Mouse (Mus musculus): ENCODE results near the gene Samm50. TPM values are rescaled to one million over a fixed set of nuclear protein-coding genes. Genes with fewer than 3 reads are reported as not detected.

The Samm50 gene
- polyA plus RNA-seq, 1 experiment = 13.1 TPM

DNA sequence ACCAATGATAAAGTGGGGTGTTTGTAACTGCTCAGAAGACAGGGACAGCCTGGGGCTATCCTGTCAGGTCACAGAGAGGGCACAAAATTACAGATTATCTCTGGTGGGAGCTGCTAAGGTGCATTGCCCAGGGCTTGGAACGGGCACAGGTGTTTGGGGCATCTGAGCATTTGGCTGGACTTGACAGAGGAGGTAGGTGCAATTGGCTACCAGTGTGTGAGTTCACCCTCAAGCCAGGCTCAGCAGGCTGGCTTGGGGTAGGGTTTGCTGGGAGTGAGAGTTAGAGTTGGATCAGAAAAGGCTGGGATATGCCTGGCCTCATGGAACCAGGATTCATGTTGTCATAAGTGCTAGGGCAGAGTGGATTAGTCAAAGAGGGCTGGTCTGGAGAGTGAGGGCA is 22.5 kb upstream of the Samm50 start:
- Histone ChIP-seq H3K4me3 (ENCODE audit: low read depth, low read length) (no peak overlapping the region), H3K36me3 (ENCODE audit: control insufficient read depth, insufficient read depth, low read length) (no peaks in the 10 kb centered on the region), H3K4me1 (ENCODE audit: control insufficient read depth, insufficient read depth, insufficient read length, low read length) (peaks cover 7% of the 10 kb centered on the region), H3K27ac (ENCODE audit: insufficient read depth, low read depth, low read length) (no peak overlapping the region), H3K27me3 (ENCODE audit: control insufficient read depth, insufficient read depth, low read length) (0 out of 2 replicates have a peak, but pooled peaks cover 5% of the 10 kb centered on the region)
- TF ChIP-seq CTCF (IDR thresholded peaks at IDR 0.05; ENCODE audit: extremely low read depth, insufficient read length, insufficient replicate concordance, low read depth, low read length) = no peak
- no peak for TF ChIP-seq POLR2A (IDR thresholded peaks at IDR 0.05; ENCODE audit: low read depth, low read length)
- 74% methylated on average over 1 of the region's 1 CpGs for WGBS

DNA sequence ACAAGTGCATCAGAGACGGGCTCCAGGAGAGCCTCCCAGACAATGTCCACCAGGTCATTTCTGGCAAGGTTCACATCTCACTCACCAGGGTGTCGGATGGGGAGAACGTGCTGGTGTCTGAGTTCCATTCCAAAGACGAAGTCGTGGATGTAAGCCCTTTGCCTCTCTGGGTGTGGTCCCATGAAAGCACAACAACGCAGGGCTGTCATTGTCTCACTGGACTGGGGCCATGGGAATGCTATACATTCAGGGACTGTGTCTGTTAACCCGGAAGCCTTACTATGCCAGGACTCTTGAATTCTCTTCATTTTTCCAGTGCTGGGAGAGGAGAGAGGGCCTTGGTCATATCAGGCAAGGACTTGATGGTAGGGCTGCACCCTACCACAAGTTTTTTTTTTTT is 20.9 kb upstream of the Samm50 start:
- H3K27me3 ChIP-seq (ENCODE audit: control insufficient read depth, insufficient read depth, low read length) = 0 out of 2 replicates have a peak, but pooled peaks cover 5% of the 10 kb centered on the region
- H3K4me1 ChIP-seq (ENCODE audit: control insufficient read depth, insufficient read depth, insufficient read length, low read length) = peaks cover 7% of the 10 kb centered on the region
- 80% methylated on average over 7 of the region's 7 CpGs for WGBS
- no peaks in the 10 kb centered on the region for H3K36me3 ChIP-seq (ENCODE audit: control insufficient read depth, insufficient read depth, low read length)
- no peak for TF ChIP-seq CTCF (IDR thresholded peaks at IDR 0.05; ENCODE audit: extremely low read depth, insufficient read length, insufficient replicate concordance, low read depth, low read length)
- no peak for TF ChIP-seq POLR2A (IDR thresholded peaks at IDR 0.05; ENCODE audit: low read depth, low read length)
- no peak overlapping the region for H3K27ac ChIP-seq (ENCODE audit: insufficient read depth, low read depth, low read length)
- no peak overlapping the region for H3K4me3 ChIP-seq (ENCODE audit: low read depth, low read length)

DNA sequence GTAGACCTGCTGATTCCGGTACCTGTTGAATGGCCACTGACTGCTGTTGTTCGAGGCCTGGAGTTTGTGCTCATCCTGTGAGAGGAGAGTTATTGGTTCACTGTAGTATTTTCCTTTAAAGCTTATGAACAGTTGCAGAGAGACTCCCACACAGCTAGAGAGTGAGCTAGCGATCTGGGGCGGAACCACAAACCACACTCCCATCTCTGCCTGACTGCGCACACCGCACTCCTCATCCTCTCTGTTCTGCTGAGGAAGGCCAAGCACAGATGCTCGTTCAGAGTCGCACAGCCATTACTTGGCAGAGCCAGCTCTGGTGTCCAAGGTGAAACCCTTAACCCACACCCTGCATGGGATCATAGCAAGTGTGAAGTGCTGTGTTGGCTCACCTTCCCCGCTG is 13.3 kb upstream of the Samm50 start:
- H3K27me3 ChIP-seq (ENCODE audit: control insufficient read depth, insufficient read depth, low read length) = no peaks in the 10 kb centered on the region
- H3K27ac ChIP-seq (ENCODE audit: insufficient read depth, low read depth, low read length) = no peak overlapping the region
- no peak overlapping the region for H3K4me3 ChIP-seq (ENCODE audit: low read depth, low read length)
- no peaks in the 10 kb centered on the region for H3K36me3 ChIP-seq (ENCODE audit: control insufficient read depth, insufficient read depth, low read length)
- TF ChIP-seq POLR2A (IDR thresholded peaks at IDR 0.05; ENCODE audit: low read depth, low read length) = no peak
- no peak for TF ChIP-seq CTCF (IDR thresholded peaks at IDR 0.05; ENCODE audit: extremely low read depth, insufficient read length, insufficient replicate concordance, low read depth, low read length)
- 92% methylated on average over 9 of the region's 9 CpGs for WGBS
- no peaks in the 10 kb centered on the region for H3K4me1 ChIP-seq (ENCODE audit: control insufficient read depth, insufficient read depth, insufficient read length, low read length)

DNA sequence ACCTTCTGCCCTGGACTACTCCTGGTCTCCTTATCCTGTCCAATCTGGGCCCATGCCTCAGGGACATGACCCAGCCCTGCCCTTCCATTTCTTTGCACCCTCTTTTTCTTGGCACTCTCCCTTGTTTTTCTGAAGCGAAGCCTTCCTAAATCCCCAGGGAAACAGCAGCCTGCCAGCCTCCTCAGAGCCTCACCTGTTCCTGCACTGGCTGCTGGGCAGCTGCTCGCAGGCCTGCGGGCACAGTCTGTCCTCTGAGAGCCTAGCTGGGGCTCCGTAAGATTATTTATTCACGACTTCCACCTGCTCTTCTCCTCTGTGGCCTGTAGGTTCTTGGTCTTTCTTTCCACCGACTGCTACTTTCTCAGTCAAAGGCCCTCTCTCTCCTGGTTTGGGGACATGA is 10.0 kb upstream of the Samm50 start:
- no peak overlapping the region for H3K27ac ChIP-seq (ENCODE audit: insufficient read depth, low read depth, low read length)
- 63% methylated on average over 6 of the region's 6 CpGs for WGBS
- TF ChIP-seq POLR2A (IDR thresholded peaks at IDR 0.05; ENCODE audit: low read depth, low read length) = no peak
- TF ChIP-seq CTCF (IDR thresholded peaks at IDR 0.05; ENCODE audit: extremely low read depth, insufficient read length, insufficient replicate concordance, low read depth, low read length) = no peak
- H3K36me3 ChIP-seq (ENCODE audit: control insufficient read depth, insufficient read depth, low read length) = no peaks in the 10 kb centered on the region
- no peaks in the 10 kb centered on the region for H3K27me3 ChIP-seq (ENCODE audit: control insufficient read depth, insufficient read depth, low read length)
- H3K4me3 ChIP-seq (ENCODE audit: low read depth, low read length) = no peak overlapping the region
- H3K4me1 ChIP-seq (ENCODE audit: control insufficient read depth, insufficient read depth, insufficient read length, low read length) = no peaks in the 10 kb centered on the region

DNA sequence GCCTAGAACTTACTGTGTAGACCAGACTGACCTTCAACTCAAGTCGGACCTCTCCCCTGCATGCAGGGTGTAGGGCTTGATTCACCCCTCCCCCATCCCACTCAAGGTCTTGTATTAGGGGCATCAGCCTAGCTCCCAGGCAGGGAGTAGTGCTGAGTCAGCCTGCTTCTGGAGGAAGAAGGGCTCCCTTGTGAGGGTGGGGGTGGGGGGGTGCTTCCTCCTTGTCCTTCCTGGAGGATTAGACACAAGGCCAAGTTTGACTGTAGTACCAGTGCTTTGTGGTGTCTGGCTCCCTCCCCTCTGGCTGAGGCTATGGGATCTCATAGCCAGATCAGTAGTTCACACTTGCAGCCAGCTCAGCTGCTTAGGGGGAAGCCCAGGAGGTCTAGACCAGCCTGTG is 8.1 kb upstream of the Samm50 start:
- Histone ChIP-seq H3K27me3 (ENCODE audit: control insufficient read depth, insufficient read depth, low read length) (no peaks in the 10 kb centered on the region), H3K4me3 (ENCODE audit: low read depth, low read length) (no peak overlapping the region), H3K27ac (ENCODE audit: insufficient read depth, low read depth, low read length) (no peak overlapping the region), H3K36me3 (ENCODE audit: control insufficient read depth, insufficient read depth, low read length) (no peaks in the 10 kb centered on the region), H3K4me1 (ENCODE audit: control insufficient read depth, insufficient read depth, insufficient read length, low read length) (no peaks in the 10 kb centered on the region)
- WGBS = 26% methylated on average over 1 of the region's 1 CpGs
- TF ChIP-seq CTCF (IDR thresholded peaks at IDR 0.05; ENCODE audit: extremely low read depth, insufficient read length, insufficient replicate concordance, low read depth, low read length) (no peak), POLR2A (IDR thresholded peaks at IDR 0.05; ENCODE audit: low read depth, low read length) (no peak)

- Histone ChIP-seq H3K4me3 (ENCODE audit: low read depth, low read length) (no peak overlapping the region), H3K27ac (ENCODE audit: insufficient read depth, low read depth, low read length) (no peak overlapping the region), H3K27me3 (ENCODE audit: control insufficient read depth, insufficient read depth, low read length) (no peaks in the 10 kb centered on the region), H3K4me1 (ENCODE audit: control insufficient read depth, insufficient read depth, insufficient read length, low read length) (no peaks in the 10 kb centered on the region), H3K36me3 (ENCODE audit: control insufficient read depth, insufficient read depth, low read length) (no peaks in the 10 kb centered on the region)
- TF ChIP-seq CTCF (IDR thresholded peaks at IDR 0.05; ENCODE audit: extremely low read depth, insufficient read length, insufficient replicate concordance, low read depth, low read length) (no peak), POLR2A (IDR thresholded peaks at IDR 0.05; ENCODE audit: low read depth, low read length) (no peak)
- WGBS = 41% methylated on average over 4 of the region's 4 CpGs
Observed at GRCm38 (mm10) chr15:84186196-84186595, 5.8 kb upstream of the Samm50 start.

GRCm38 (mm10) chr15:84188887-84189530 is 3.0 kb upstream of the Samm50 start:
- H3K4me1 ChIP-seq (ENCODE audit: control insufficient read depth, insufficient read depth, insufficient read length, low read length) = no peaks in the 10 kb centered on the region; the same call in 1 of the 2 replicates
- no peaks in the 10 kb centered on the region for H3K36me3 ChIP-seq (ENCODE audit: control insufficient read depth, insufficient read depth, low read length)
- no peak overlapping the region for H3K27ac ChIP-seq (ENCODE audit: insufficient read depth, low read depth, low read length)
- H3K4me3 ChIP-seq (ENCODE audit: low read depth, low read length) = no peak overlapping the region
- TF ChIP-seq CTCF (IDR thresholded peaks at IDR 0.05; ENCODE audit: extremely low read depth, insufficient read length, insufficient replicate concordance, low read depth, low read length) (no peak), POLR2A (IDR thresholded peaks at IDR 0.05; ENCODE audit: low read depth, low read length) (no peak)
- WGBS = 56% methylated on average over 2 of the region's 2 CpGs
- H3K27me3 ChIP-seq (ENCODE audit: control insufficient read depth, insufficient read depth, low read length) = no peaks in the 10 kb centered on the region
